Mouse (Mus musculus): ENCODE measurements around the gene Gm20403. TPM values are rescaled to one million over a fixed set of nuclear protein-coding genes. Genes with fewer than 3 reads are reported as not detected.

Gene Gm20403
- polyA plus RNA-seq, 1 experiment from 2014 or later: not detected

DNA sequence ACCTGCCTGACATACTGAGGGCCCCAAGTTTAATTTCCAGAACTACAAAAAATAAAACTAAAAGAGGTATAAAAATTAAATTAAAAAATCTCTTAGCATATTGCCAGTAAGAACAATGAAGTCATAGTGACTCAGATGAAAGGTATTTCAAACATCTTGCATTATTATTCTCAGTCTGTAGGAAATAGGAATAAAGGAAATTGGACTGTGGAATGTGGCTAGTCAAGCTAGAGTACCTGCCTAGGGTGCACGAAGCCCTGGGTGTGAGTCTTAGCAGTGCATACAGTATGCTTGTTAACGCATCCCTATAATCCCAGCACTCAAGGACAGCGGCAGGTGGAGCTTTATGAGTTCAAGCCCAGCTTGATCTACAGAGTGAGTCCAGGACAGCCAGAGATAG, 9.6 kb upstream of the Gm20403 start:
- H3K4me2 ChIP-seq (ENCODE audit: low read depth, low read length): no peak overlapping the region
- no peaks in the 10 kb centered on the region for H3K9me3 ChIP-seq (ENCODE audit: control insufficient read depth, low read length)
- 45% methylated on average over 3 of the region's 3 CpGs for WGBS
- H3K4me1 ChIP-seq (replicated peaks; ENCODE audit: control insufficient read depth, insufficient read depth, low read length): no peaks in the 10 kb centered on the region
- no peak overlapping the region for H3K4me3 ChIP-seq (ENCODE audit: low read length)
- no peaks in the 10 kb centered on the region for H3K36me3 ChIP-seq (ENCODE audit: control insufficient read depth, insufficient read depth, low read length)
- no peak overlapping the region for H3K9ac ChIP-seq (ENCODE audit: low read length)
- H3K27ac ChIP-seq (ENCODE audit: low read length): no peak overlapping the region
- ATAC-seq (ENCODE audit: low read depth): no peak
- H3K27me3 ChIP-seq (ENCODE audit: control insufficient read depth, insufficient read depth, low read depth, low read length): no peaks in the 10 kb centered on the region

DNA sequence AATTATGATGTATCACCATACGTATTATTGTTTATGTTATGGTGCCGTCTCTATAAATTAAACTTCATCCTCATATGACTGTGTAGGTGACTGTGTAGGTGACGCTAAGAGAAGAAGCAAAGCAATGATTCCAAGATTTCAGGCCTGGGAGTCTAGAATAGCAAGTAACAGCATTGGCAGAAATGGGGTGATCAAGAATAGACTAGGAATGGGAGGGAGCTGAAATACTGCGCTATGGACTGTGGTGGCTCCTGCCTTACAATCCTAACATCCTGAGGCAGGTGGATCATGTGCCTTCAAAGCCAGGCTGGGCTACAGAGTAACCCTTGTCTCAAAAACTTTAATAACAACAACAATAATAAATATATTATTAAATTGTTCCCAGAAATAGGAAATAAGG, 8.1 kb upstream of the Gm20403 start:
- H3K27ac ChIP-seq (ENCODE audit: low read length): no peak overlapping the region
- H3K36me3 ChIP-seq (ENCODE audit: control insufficient read depth, insufficient read depth, low read length): no peaks in the 10 kb centered on the region
- no peaks in the 10 kb centered on the region for H3K27me3 ChIP-seq (ENCODE audit: control insufficient read depth, insufficient read depth, low read depth, low read length)
- no peaks in the 10 kb centered on the region for H3K9me3 ChIP-seq (ENCODE audit: control insufficient read depth, low read length)
- H3K4me3 ChIP-seq (ENCODE audit: low read length): no peak overlapping the region
- no peak overlapping the region for H3K9ac ChIP-seq (ENCODE audit: low read length)
- no peak for ATAC-seq (ENCODE audit: low read depth)
- H3K4me1 ChIP-seq (replicated peaks; ENCODE audit: control insufficient read depth, insufficient read depth, low read length): no peaks in the 10 kb centered on the region
- WGBS: 66% methylated on average over 4 of the region's 4 CpGs
- no peak overlapping the region for H3K4me2 ChIP-seq (ENCODE audit: low read depth, low read length)

DNA sequence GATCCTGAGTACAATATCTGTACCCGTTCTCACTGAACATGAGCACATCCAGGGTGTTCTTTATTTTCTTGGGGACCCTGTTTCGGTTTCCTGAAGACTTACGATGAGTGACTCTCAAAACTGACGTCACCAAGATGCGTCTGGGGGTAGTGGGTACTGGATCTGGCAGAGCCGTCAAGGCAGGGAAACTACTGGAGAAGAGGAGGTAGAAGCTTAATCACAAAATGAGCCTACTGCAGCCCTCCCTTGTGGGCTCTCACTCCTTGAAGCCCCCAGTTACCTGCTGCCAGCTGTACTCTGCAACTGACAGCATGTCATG, 7.7 kb upstream of the Gm20403 start:
- H3K4me2 ChIP-seq (ENCODE audit: low read depth, low read length): no peak overlapping the region

DNA sequence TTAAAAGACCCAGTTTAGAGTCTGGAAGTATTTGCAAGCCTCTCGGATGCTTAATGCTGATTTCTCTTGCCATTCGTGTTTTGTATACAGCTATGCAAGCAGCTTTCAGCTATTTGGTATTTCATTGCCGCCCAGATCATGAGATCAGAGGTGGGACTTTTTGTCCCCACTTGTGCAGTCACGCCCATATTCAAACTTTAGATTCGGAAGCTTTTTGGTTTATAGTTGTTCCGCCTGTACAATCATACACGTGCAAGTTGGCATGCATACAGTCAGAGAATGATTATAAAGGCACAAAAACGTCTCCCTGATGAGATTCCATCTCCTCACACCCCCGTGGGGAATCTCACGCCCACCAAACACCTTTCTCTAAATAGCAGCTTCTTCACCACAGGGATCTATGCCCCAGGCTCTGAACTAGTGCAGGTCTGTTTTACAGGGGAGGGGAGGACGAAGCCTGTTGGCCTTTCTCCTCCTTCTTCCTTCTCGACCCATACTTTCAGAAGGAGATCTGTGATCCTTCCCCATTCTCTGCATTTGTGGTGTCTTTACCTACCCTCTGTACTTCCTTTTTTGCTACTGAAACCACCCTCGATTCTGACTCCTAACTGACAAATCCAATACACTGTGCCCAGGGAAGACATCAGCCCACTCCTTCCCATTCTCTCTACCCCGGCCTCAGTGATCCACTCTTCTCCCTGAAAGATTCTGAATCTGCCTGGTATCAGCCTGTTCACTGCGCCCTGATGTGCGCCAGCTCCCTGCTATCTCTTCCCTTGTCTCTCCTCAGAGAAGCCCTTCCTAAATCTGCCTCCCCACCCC, 7.1 kb upstream of the Gm20403 start:
- WGBS: 50% methylated on average over 16 of the region's 16 CpGs

More for the DNA sequence above, 7.7 kb upstream of the Gm20403 start:
- H3K36me3 ChIP-seq (ENCODE audit: control insufficient read depth, insufficient read depth, low read length): no peaks in the 10 kb centered on the region
- WGBS: 67% methylated on average over 6 of the region's 6 CpGs
- no peak overlapping the region for H3K9ac ChIP-seq (ENCODE audit: low read length)
- H3K27me3 ChIP-seq (ENCODE audit: control insufficient read depth, insufficient read depth, low read depth, low read length): no peaks in the 10 kb centered on the region
- no peaks in the 10 kb centered on the region for H3K4me1 ChIP-seq (replicated peaks; ENCODE audit: control insufficient read depth, insufficient read depth, low read length)
- no peak overlapping the region for H3K27ac ChIP-seq (ENCODE audit: low read length)
- no peaks in the 10 kb centered on the region for H3K9me3 ChIP-seq (ENCODE audit: control insufficient read depth, low read length)
- no peak overlapping the region for H3K4me3 ChIP-seq (ENCODE audit: low read length)
- ATAC-seq (ENCODE audit: low read depth): no peak

DNA sequence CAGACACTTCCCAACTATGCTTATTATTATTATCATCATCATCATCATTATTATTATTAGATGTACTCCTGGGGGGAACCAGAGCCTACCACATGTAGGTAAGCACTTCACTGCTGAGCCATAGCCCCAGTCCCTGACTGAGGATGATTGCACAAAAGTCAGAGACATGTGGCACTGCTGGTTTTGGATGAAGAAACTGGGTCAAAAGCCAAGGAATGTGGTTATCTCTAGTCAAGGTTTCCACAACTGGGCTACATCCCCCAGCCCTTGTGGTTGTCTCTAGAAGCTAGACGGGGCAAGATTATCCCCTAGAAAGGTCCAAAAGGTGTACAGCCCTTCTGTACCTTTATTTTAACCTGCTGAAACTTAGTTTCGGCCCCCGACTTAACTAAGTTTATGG, 6.5 kb upstream of the Gm20403 start:
- no peak overlapping the region for H3K27ac ChIP-seq (ENCODE audit: low read length)
- no peak for ATAC-seq (ENCODE audit: low read depth)
- WGBS: 84% methylated on average over 3 of the region's 3 CpGs

More for the DNA sequence above, 7.1 kb upstream of the Gm20403 start:
- no peaks in the 10 kb centered on the region for H3K4me1 ChIP-seq (replicated peaks; ENCODE audit: control insufficient read depth, insufficient read depth, low read length)
- H3K36me3 ChIP-seq (ENCODE audit: control insufficient read depth, insufficient read depth, low read length): no peaks in the 10 kb centered on the region
- no peak overlapping the region for H3K27ac ChIP-seq (ENCODE audit: low read length)
- no peak overlapping the region for H3K9ac ChIP-seq (ENCODE audit: low read length)
- ATAC-seq (ENCODE audit: low read depth): no peak
- H3K27me3 ChIP-seq (ENCODE audit: control insufficient read depth, insufficient read depth, low read depth, low read length): no peaks in the 10 kb centered on the region
- no peaks in the 10 kb centered on the region for H3K9me3 ChIP-seq (ENCODE audit: control insufficient read depth, low read length)
- no peak overlapping the region for H3K4me2 ChIP-seq (ENCODE audit: low read depth, low read length)
- no peak overlapping the region for H3K4me3 ChIP-seq (ENCODE audit: low read length)

DNA sequence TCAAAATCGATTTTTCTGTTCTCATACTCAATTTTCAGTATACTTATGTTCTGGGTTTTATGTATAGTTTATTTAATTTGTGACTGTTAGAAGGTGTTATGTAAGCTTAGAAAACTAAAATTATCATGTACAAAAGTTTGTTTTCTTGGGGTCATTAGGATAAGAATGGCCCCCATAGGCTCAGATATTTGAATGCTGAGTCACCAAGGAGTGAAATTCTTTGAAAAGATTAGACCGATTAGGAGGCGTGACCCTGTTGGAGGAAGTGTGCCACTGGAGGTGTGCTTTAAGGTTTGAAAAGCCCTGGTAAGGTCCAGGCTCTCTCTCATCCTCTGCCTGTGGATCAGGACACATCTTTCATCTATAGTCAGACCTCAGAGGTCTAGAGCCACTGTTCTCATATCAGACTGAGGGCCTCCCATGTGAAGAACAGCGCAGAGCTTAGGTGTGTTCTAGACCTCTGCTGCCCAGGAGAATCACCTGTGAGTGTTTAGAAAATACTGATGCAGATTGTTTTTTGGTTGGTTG, 2.1 kb upstream of the Gm20403 start:
- H3K4me2 ChIP-seq (ENCODE audit: low read depth, low read length): no peak overlapping the region
- no peaks in the 10 kb centered on the region for H3K9me3 ChIP-seq (ENCODE audit: control insufficient read depth, low read length)
- H3K27me3 ChIP-seq (ENCODE audit: control insufficient read depth, insufficient read depth, low read depth, low read length): no peaks in the 10 kb centered on the region
- H3K27ac ChIP-seq (ENCODE audit: low read length): no peak overlapping the region
- 72% methylated on average over 4 of the region's 4 CpGs for WGBS
- H3K4me3 ChIP-seq (ENCODE audit: low read length): no peak overlapping the region
- no peak overlapping the region for H3K9ac ChIP-seq (ENCODE audit: low read length)
- H3K36me3 ChIP-seq (ENCODE audit: control insufficient read depth, insufficient read depth, low read length): no peaks in the 10 kb centered on the region
- ATAC-seq (ENCODE audit: low read depth): no peak
- H3K4me1 ChIP-seq (replicated peaks; ENCODE audit: control insufficient read depth, insufficient read depth, low read length): peaks cover 8% of the 10 kb centered on the region; the same call in 1 of the 2 replicates

More for the DNA sequence above, 6.5 kb upstream of the Gm20403 start:
- Histone ChIP-seq H3K4me2 (ENCODE audit: low read depth, low read length) (no peak overlapping the region), H3K4me1 (replicated peaks; ENCODE audit: control insufficient read depth, insufficient read depth, low read length) (no peaks in the 10 kb centered on the region), H3K9ac (ENCODE audit: low read length) (no peak overlapping the region), H3K9me3 (ENCODE audit: control insufficient read depth, low read length) (no peaks in the 10 kb centered on the region), H3K27me3 (ENCODE audit: control insufficient read depth, insufficient read depth, low read depth, low read length) (no peaks in the 10 kb centered on the region), H3K4me3 (ENCODE audit: low read length) (no peak overlapping the region), H3K36me3 (ENCODE audit: control insufficient read depth, insufficient read depth, low read length) (no peaks in the 10 kb centered on the region)

DNA sequence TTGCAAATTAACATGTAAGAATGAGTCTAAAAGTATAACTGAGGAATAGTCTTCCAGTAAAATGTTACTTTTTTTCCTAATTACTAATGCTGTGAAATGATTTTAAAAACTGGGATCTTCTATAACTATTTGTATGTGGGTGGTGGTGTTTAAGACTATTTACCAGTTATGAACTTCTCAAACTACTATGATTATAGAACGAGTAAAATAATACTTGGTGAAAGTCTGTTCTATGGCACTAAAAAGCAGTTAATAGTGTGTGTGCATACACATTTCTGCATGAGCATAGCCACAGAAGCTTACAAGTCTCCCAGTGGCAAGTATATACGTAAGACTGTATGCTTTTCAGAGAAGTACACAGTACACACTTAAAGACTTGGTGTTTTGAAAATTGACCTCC, 827 bp upstream of the Gm20403 start:
- Histone ChIP-seq H3K27ac (ENCODE audit: low read length) (no peak overlapping the region), H3K4me3 (ENCODE audit: low read length) (no peak overlapping the region), H3K9ac (ENCODE audit: low read length) (no peak overlapping the region), H3K9me3 (ENCODE audit: control insufficient read depth, low read length) (no peaks in the 10 kb centered on the region), H3K27me3 (ENCODE audit: control insufficient read depth, insufficient read depth, low read depth, low read length) (no peaks in the 10 kb centered on the region), H3K36me3 (ENCODE audit: control insufficient read depth, insufficient read depth, low read length) (no peaks in the 10 kb centered on the region), H3K4me2 (ENCODE audit: low read depth, low read length) (no peak overlapping the region), H3K4me1 (replicated peaks; ENCODE audit: control insufficient read depth, insufficient read depth, low read length) (peaks cover 8% of the 10 kb centered on the region; the same call in 1 of the 2 replicates)
- WGBS: 79% methylated on average over 2 of the region's 2 CpGs
- no peak for ATAC-seq (ENCODE audit: low read depth)

DNA sequence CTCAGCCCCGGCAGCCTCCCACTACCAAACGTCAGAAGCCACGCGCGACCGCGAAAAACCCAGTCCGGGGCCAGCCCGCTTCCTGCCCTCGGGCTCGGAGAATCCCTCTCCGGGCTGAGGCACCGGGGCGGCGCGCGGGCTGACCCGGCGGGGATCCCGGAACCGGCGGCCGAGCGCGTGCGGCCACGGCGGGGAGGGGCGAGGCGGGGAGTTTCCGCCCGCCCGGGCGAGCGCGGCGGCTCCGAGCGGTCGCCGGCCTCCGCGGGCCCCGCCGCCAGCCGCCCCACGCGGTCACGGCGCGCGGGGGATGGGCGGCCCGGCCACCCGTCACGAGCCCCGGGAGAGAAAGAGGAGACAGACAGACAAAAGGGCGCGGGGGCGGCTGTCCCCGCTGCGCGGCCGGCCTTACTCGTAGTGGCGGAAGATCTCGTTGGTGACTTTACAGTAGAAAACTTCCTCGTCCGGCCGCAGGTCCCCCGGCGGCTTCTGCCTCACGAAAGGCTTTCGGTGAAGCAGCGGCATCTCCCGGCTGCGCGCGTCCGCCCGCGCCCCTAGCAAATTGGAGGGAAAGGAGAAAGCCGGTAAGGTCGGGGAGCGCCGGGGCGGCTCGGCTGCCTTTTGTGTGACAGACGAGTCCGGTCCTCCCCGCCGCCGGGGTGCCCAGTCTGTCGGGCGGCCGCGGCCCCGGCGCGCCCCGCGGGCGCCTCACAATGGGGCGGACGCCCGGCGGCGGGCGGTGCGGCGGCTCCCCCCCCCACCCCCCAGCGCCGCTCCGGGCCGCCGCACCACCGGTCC, 875 bp downstream of the Gm20403 start:
- WGBS: under 1% methylated on average over 80 of the region's 117 CpGs
- no peaks in the 10 kb centered on the region for H3K9me3 ChIP-seq (ENCODE audit: control insufficient read depth, low read length)
- H3K9ac ChIP-seq (ENCODE audit: low read length): peak overlapping the region; percentile 88
- ATAC-seq (ENCODE audit: low read depth): peak; percentile 74
- peak overlapping the region; percentile 93 for H3K4me3 ChIP-seq (ENCODE audit: low read length)
- H3K27me3 ChIP-seq (ENCODE audit: control insufficient read depth, insufficient read depth, low read depth, low read length): no peaks in the 10 kb centered on the region
- peak overlapping the region; percentile 86 for H3K4me2 ChIP-seq (ENCODE audit: low read depth, low read length)
- no peaks in the 10 kb centered on the region for H3K36me3 ChIP-seq (ENCODE audit: control insufficient read depth, insufficient read depth, low read length)
- peak overlapping the region; percentile 94 for H3K27ac ChIP-seq (ENCODE audit: low read length)
- H3K4me1 ChIP-seq (replicated peaks; ENCODE audit: control insufficient read depth, insufficient read depth, low read length): peaks cover 8% of the 10 kb centered on the region; the same call in 1 of the 2 replicates

DNA sequence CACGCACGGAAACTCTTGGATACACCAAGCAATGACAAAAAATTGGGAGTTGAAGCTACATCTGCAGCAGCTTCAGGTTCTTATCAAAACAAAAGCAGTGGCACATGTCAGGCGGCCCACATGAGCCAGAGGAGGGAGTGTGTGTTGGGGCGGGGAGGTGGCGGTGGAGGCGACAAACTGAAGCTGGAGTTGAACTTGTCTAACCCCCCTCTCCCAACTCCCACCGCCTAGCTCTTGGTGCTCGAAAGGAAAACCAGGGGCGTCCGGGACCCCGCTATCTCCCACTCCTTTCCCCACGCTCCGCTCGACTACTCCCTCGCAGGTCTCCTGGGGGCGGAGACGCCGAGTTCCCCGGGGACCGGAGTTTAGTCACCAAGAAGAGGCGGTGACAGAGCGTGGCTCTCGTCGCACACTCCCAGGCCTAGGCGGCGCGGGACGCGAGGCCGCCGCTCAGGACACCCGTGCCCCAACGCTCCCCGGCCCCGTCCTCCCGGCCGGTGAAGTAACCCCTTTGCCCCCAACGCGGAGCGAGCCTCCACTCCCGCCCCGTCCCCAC, 1.6 kb downstream of the Gm20403 start:
- H3K9me3 ChIP-seq (ENCODE audit: control insufficient read depth, low read length): no peaks in the 10 kb centered on the region
- H3K27me3 ChIP-seq (ENCODE audit: control insufficient read depth, insufficient read depth, low read depth, low read length): no peaks in the 10 kb centered on the region
- H3K27ac ChIP-seq (ENCODE audit: low read length): peak overlapping the region; percentile 94
- peak; percentile 79 for ATAC-seq (ENCODE audit: low read depth)
- peak overlapping the region; percentile 88 for H3K9ac ChIP-seq (ENCODE audit: low read length)
- H3K4me2 ChIP-seq (ENCODE audit: low read depth, low read length): peak overlapping the region; percentile 86
- 1% methylated on average over 42 of the region's 42 CpGs for WGBS
- peaks cover 8% of the 10 kb centered on the region; the same call in 1 of the 2 replicates for H3K4me1 ChIP-seq (replicated peaks; ENCODE audit: control insufficient read depth, insufficient read depth, low read length)
- no peaks in the 10 kb centered on the region for H3K36me3 ChIP-seq (ENCODE audit: control insufficient read depth, insufficient read depth, low read length)
- H3K4me3 ChIP-seq (ENCODE audit: low read length): peak overlapping the region; percentile 93

Data from lung, embryonic 16.5 days (tissue).